Mouse (Mus musculus) ES-Bruce4 (cell line): Measurements from ENCODE around the gene Tpk1.

Experiments used
- CTCF ChIP-seq: IDR thresholded peaks from one replicate; pipeline ENCODE4 v1.8.1; 2011; ENCODE audit warnings: low read depth, low read length
- EP300 ChIP-seq: IDR thresholded peaks from 2 replicates; pipeline ENCODE4 v1.6.1; 2011; ENCODE audit warnings: low read depth, low read length; ENCODE audit not compliant: insufficient read depth
- POLR2A ChIP-seq: IDR thresholded peaks from one replicate; pipeline ENCODE4 v1.8.1; 2011; ENCODE audit warnings: low read length; ENCODE audit not compliant: insufficient read depth

GRCm38 (mm10) chr6:43643718-43644117, 22.4 kb downstream of the Tpk1 start:
- no peak for TF ChIP-seq POLR2A
- no peak for TF ChIP-seq CTCF
- no peak for TF ChIP-seq EP300
